Mouse (Mus musculus): ENCODE measurements around the gene Zic5. TPM values are rescaled to one million over a fixed set of nuclear protein-coding genes. Genes with fewer than 3 reads are reported as not detected.

Gene Zic5
- 0.72 TPM in 1 of 2 replicates, not detected in the other for polyA plus RNA-seq (2011; ENCODE audit: insufficient read depth, insufficient read length, low replicate concordance, missing spikeins)

DNA sequence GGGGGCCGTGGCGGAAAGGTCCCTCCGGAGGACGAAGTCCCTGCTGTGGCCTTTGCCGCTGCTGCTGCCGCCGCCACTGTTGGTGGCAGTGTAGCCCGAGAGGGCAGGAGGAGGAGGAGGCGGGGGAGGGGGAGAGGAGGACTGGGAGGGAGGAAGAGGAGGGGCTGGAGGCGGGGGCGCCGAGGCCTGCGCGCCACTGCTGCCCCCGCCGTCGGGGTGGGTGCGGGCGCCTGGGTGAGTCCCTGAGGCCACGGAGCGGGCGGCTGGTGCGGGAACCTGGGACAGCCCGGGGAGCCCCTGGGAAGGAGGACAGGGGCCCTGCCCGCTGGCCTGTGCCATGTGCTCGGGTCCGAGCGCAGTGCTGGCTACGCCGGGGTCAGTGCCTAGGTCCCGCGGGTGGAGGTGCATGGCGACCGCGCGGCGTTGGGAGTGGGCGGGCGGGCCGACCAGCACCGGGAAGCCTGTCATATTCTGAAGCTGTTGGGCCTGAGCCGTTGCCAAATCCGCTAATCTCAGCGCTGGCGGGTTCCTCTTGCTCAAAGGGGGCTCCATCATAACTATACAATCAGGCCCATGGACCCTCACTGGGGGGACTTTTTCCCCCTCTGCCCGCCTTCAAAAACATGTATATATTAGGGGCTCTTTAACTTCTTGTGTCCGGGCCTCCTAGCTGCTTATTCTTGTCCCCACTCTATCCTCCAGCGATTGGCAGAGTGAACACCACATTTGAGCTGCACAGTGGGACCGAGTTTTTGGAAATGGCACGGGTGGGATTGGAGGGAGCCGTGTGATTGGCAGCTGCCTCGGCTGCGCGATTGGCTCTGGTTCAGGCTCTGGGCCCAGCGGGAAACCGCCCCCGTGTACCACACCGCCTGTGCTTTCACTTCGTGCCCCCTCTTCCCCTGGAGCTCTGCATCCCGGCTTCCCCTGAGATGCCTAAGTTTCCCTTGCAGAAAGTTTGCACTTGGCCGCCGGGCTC, at the start of gene Zic5:
Zic5 (minus strand) TSS at position 915 of the 979 bp plus-strand sequence.
- no peak for TF ChIP-seq CTCF (IDR thresholded peaks at IDR 0.05; ENCODE audit: control insufficient read depth, insufficient read depth, low read length)
- no peak for TF ChIP-seq POLR2A (IDR thresholded peaks at IDR 0.05; ENCODE audit: borderline replicate concordance, control insufficient read depth, low read depth, low read length)
- Histone ChIP-seq H3K4me1 (ENCODE audit: control insufficient read depth, insufficient read depth, low read length) (no peaks in the 10 kb centered on the region), H3K27ac (ENCODE audit: control insufficient read depth, insufficient read depth, low read depth, low read length, poor library complexity) (no peak within 1 kb of the TSS), H3K4me3 (replicated peaks; ENCODE audit: control insufficient read depth, low read depth, low read length) (no peak within 1 kb of the TSS)
- WGBS, result 2% methylated on average over 59 of the region's 62 CpGs

DNA sequence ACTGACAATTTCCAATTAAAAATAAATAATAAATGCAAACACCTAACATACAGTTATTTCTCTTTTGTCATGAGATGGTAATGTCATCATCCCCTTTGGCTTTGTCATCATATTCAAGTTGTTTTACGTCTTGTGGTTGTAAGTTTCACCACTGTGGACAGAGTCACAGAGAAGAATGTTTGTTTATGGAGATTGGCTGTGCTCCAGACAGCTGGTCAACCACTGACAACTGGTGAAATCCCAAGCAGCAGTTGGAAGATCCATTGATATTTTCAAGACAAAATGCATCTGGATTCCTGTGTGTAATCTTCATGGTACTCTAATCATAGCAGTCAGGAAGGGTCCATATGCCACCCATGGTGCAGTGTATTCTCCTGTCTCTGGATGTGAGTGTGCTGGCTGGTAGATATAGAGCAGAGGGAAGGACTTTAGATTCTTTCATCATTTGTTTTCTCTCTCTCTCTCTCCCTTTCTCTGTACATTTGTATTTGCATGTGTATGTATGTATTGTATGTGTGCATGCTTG, 48.1 kb upstream of the Zic5 start:
- no peak for TF ChIP-seq CTCF (IDR thresholded peaks at IDR 0.05; ENCODE audit: control insufficient read depth, insufficient read depth, low read length)
- TF ChIP-seq POLR2A (IDR thresholded peaks at IDR 0.05; ENCODE audit: borderline replicate concordance, control insufficient read depth, low read depth, low read length), result no peak
- Histone ChIP-seq H3K27ac (ENCODE audit: control insufficient read depth, insufficient read depth, low read depth, low read length, poor library complexity) (no peak overlapping the region), H3K4me1 (ENCODE audit: control insufficient read depth, insufficient read depth, low read length) (no peaks in the 10 kb centered on the region), H3K4me3 (replicated peaks; ENCODE audit: control insufficient read depth, low read depth, low read length) (no peak overlapping the region)
- 27% methylated on average over 1 of the region's 1 CpGs for WGBS

DNA sequence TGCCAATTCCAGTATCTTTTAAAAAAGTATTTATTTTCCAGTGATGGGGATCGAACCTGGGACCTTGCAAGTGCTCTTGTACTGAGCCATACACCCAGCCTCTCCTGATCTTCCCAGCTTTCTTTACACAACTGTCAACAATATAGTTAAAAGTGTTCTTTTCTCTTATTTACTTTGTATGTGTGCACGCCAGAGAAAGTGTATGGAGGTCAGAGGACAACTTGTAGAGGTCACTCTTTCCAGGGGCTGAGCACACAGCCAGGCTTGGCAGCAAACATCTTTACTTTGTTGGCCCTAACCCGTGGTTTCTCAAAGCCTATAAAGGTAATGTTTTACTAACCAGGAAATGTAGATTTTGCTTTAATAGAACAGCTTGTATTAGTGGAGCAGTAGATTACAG, 46.0 kb upstream of the Zic5 start:
- H3K4me3 ChIP-seq (replicated peaks; ENCODE audit: control insufficient read depth, low read depth, low read length), result no peak overlapping the region
- H3K27ac ChIP-seq (ENCODE audit: control insufficient read depth, insufficient read depth, low read depth, low read length, poor library complexity), result no peak overlapping the region
- 56% methylated on average over 3 of the region's 3 CpGs for WGBS
- no peaks in the 10 kb centered on the region for H3K4me1 ChIP-seq (ENCODE audit: control insufficient read depth, insufficient read depth, low read length)
- TF ChIP-seq POLR2A (IDR thresholded peaks at IDR 0.05; ENCODE audit: borderline replicate concordance, control insufficient read depth, low read depth, low read length), result no peak
- TF ChIP-seq CTCF (IDR thresholded peaks at IDR 0.05; ENCODE audit: control insufficient read depth, insufficient read depth, low read length), result no peak

DNA sequence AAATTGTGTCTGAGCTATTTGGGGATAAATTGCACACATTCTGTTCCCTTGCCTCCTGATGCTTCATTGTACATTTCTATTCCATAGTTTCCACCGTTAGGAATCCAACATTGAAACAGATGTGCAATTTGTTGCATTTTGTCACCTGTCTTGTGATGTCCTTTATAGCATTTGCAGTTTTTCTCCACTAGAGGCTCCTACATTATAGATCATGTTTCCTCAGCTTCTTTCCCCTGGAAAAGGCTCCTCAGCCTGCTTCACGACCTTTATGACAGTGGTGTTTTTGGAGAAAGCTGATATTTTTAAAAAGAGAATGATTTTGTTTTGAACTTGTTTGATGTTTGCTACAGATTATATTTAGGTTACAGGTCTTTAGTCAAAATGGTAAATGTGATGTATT, 43.6 kb upstream of the Zic5 start:
- Histone ChIP-seq H3K4me1 (ENCODE audit: control insufficient read depth, insufficient read depth, low read length) (no peaks in the 10 kb centered on the region), H3K27ac (ENCODE audit: control insufficient read depth, insufficient read depth, low read depth, low read length, poor library complexity) (no peak overlapping the region), H3K4me3 (replicated peaks; ENCODE audit: control insufficient read depth, low read depth, low read length) (no peak overlapping the region)
- TF ChIP-seq CTCF (IDR thresholded peaks at IDR 0.05; ENCODE audit: control insufficient read depth, insufficient read depth, low read length), result no peak
- TF ChIP-seq POLR2A (IDR thresholded peaks at IDR 0.05; ENCODE audit: borderline replicate concordance, control insufficient read depth, low read depth, low read length), result no peak
- 13% methylated on average over 2 of the region's 2 CpGs for WGBS

DNA sequence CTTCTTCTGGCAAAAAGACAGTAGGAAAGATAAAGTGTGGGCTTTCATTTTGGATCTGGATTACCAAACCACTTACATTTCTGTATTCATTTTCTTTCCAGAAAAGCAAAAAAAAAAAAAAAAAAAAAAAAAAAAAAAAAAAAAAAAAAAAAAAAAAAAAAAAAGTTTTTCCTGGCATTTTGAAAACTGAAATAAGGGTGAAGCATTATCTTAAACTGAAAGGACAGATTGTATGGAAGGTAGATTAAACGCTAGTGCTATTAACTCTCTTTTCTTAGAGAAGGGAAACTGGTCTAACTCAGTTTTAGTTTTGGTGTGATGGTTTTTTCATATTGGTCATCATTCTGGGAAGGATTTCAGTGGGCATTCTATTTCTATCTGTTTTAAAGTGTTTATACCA, 26.5 kb upstream of the Zic5 start:
- 59% methylated on average over 1 of the region's 1 CpGs for WGBS
- H3K27ac ChIP-seq (ENCODE audit: control insufficient read depth, insufficient read depth, low read depth, low read length, poor library complexity), result no peak overlapping the region
- H3K4me1 ChIP-seq (ENCODE audit: control insufficient read depth, insufficient read depth, low read length), result no peaks in the 10 kb centered on the region
- TF ChIP-seq CTCF (IDR thresholded peaks at IDR 0.05; ENCODE audit: control insufficient read depth, insufficient read depth, low read length), result no peak
- TF ChIP-seq POLR2A (IDR thresholded peaks at IDR 0.05; ENCODE audit: borderline replicate concordance, control insufficient read depth, low read depth, low read length), result no peak
- H3K4me3 ChIP-seq (replicated peaks; ENCODE audit: control insufficient read depth, low read depth, low read length), result no peak overlapping the region

DNA sequence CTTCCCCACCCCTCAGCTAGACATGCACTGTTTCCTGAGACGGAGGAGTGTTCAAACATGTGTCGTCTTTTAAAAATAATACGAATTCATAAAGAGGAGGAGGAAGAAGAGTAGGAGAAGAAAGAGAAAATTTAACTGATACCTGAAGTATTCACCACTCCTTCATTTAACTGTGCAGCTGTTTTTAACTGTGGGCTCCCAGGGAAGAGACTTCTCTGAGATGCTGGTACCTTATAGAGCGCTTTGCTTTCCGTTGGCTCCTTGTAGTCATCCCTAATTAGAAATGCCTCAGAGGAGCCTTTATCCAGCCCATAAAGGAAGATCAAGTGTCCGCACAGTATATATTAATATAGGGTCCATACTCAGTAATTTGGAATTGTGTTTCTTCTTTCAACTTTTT, 26.0 kb upstream of the Zic5 start:
- Histone ChIP-seq H3K4me1 (ENCODE audit: control insufficient read depth, insufficient read depth, low read length) (no peaks in the 10 kb centered on the region), H3K4me3 (replicated peaks; ENCODE audit: control insufficient read depth, low read depth, low read length) (no peak overlapping the region), H3K27ac (ENCODE audit: control insufficient read depth, insufficient read depth, low read depth, low read length, poor library complexity) (no peak overlapping the region)
- 50% methylated on average over 6 of the region's 6 CpGs for WGBS
- TF ChIP-seq POLR2A (IDR thresholded peaks at IDR 0.05; ENCODE audit: borderline replicate concordance, control insufficient read depth, low read depth, low read length) (no peak), CTCF (IDR thresholded peaks at IDR 0.05; ENCODE audit: control insufficient read depth, insufficient read depth, low read length) (no peak)

DNA sequence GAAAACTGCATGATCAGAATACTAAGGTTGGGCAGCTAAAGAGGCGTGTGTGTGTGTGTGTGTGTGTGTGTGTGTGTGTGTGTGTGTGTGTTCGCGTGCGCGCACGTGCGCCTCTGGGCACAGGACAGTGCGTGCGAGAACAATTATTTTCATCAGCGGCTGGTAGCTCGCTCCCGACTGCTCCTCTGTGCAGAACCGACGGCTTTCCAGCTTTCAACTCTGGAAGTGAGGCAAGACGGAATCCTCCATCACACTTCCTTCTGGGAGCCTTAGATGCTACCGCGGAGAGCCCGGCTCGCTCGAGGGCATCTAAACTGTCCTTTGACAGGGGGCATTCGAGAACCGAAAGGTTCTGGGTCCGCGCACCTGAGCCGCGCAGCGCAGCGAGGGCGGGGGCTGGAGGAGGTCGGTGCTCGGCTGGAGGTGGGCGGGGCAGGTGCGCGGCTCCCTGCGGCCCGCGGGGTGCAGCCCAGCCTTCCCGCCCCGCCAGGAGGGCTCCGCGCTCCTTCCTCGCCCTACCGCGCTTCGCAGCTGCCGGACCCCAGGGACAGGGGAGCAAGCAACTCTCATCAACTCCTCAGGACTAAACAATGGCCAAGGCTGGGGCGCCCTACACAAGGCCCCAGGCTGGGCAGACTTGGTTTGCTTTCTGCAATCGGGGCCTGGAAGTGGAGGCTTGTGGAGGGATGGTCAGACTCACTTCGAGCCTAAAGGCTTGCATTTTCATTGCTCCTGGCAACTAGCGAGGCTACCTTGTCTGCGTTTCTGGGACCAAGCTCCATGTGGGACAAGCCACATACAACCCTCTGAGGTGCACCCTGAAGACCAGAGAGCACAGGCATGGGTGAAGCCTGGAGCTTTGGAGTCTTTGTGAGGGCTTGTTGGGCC, 25.2 kb upstream of the Zic5 start, which contains the start of gene Gm10837:
Gm10837 (plus strand) TSS at position 146 of the 888 bp plus-strand sequence.
- no peak within 1 kb of the TSS for H3K4me3 ChIP-seq (replicated peaks; ENCODE audit: control insufficient read depth, low read depth, low read length)
- 4% methylated on average over 51 of the region's 51 CpGs for WGBS

More for the DNA sequence above, 25.2 kb upstream of the Zic5 start, which contains the start of gene Gm10837:
- TF ChIP-seq CTCF (IDR thresholded peaks at IDR 0.05; ENCODE audit: control insufficient read depth, insufficient read depth, low read length) (no peak), POLR2A (IDR thresholded peaks at IDR 0.05; ENCODE audit: borderline replicate concordance, control insufficient read depth, low read depth, low read length) (no peak)
- H3K4me1 ChIP-seq (ENCODE audit: control insufficient read depth, insufficient read depth, low read length), result no peaks in the 10 kb centered on the region
- H3K27ac ChIP-seq (ENCODE audit: control insufficient read depth, insufficient read depth, low read depth, low read length, poor library complexity), result no peak within 1 kb of the TSS
